Comparison of ENCODE assay signal across 8 mouse cellular contexts in the genomic region with DNA sequence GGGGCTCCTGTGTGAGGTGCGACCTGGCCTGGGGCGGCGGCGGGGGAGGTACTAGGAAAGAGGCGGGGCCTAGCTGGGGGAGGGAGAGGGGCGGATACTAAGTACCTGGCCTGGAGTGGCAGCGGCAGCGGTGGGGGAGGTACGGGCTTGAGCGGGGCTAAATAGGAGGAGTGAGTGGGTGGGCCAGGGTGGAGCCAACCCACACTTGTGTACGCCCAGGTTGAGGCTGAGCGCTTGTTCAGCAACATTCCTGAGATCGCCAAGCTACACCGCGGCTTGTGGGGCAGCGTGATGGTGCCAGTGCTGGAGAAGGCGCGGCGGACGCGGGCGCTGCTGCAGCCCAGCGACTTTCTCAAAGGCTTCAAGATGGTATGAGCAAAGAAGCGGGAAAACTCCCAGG. TPM values are rescaled to one million over a fixed set of nuclear protein-coding genes. Genes with fewer than 3 reads are reported as not detected.
DNase-seq lines count a peak whose midpoint lies in the region; ATAC-seq and TF ChIP-seq lines count a peak whose summit lies in the region.

No protein-coding gene starts in this region.

- H3K9me3 ChIP-seq in hindbrain, embryonic 13.5 days = no peaks in the 10 kb centered on the region

- H3K4me3 ChIP-seq in hindbrain, embryonic 13.5 days = peak overlapping the region; percentile 36
- no peak overlapping the region for H3K4me3 ChIP-seq in myocyte

- ATAC-seq in hindbrain, embryonic 13.5 days (ENCODE audit: low FRiP score) = peak; percentile 47
- no peak for ATAC-seq in erythroid progenitor cell, adult 5-6 weeks (replicated peaks; ENCODE audit: low FRiP score, poor library complexity, severe bottlenecking)

- H3ac ChIP-seq in myocyte (ENCODE audit: control insufficient read depth, insufficient read length) = no peak overlapping the region

- peak overlapping the region; percentile 75 for H3K27ac ChIP-seq in hindbrain, embryonic 13.5 days

- peak; percentile 52 for DNase-seq in adrenal gland, adult 2 months
- DNase-seq in adrenal gland, postnatal 10 days = no peak
- DNase-seq in Muller cell, postnatal 12 days (ENCODE audit: inconsistent ontology term) = peak; percentile 59
- DNase-seq in liver = peak; percentile 89
- no peak for DNase-seq in gastrocnemius, adult 8-10 months (ENCODE audit: low spot score in 2 of 2)

- peaks cover 22% of the 10 kb centered on the region for H3K4me1 ChIP-seq in hindbrain, embryonic 13.5 days (replicated peaks)

- peaks cover 40% of the 10 kb centered on the region for H3K36me3 ChIP-seq in hindbrain, embryonic 13.5 days
- peaks cover 44% of the 10 kb centered on the region for H3K36me3 ChIP-seq in myocyte (ENCODE audit: control insufficient read depth, insufficient read depth)

- TF ChIP-seq POLR2A in myocyte (IDR thresholded peaks at IDR 0.05; ENCODE audit: insufficient read length, low read depth) = peak; percentile 22

- H3K27me3 ChIP-seq in hindbrain, embryonic 13.5 days = peaks cover 21% of the 10 kb centered on the region
- no peaks in the 10 kb centered on the region for H3K27me3 ChIP-seq in myocyte (ENCODE audit: control insufficient read depth, insufficient read depth, insufficient read length)

- peak overlapping the region; percentile 64 for H3K4me2 ChIP-seq in hindbrain, embryonic 13.5 days
- no peak overlapping the region for H3K4me2 ChIP-seq in myocyte (ENCODE audit: low read depth)

- H3K9ac ChIP-seq in hindbrain, embryonic 13.5 days = peak overlapping the region; percentile 60

- 2% methylated on average over 24 of the region's 24 CpGs for WGBS in hindbrain, embryonic 13.5 days

- H3K79me2 ChIP-seq in myocyte (ENCODE audit: control insufficient read depth, insufficient read depth) = peaks cover 5% of the 10 kb centered on the region

TF ChIP-seq in myocyte, 11 proteins besides CTCF, POLR2A, EP300 and RAD21:
- TF ChIP-seq MYOD1 (IDR thresholded peaks at IDR 0.05; ENCODE audit: control insufficient read depth in 1 of 3, insufficient read length in 2 of 3, low read depth in 2 of 3) = no peak
- no peak for TF ChIP-seq USF1 (IDR thresholded peaks at IDR 0.05; ENCODE audit: low read depth)

RNA-seq across cellular contexts. Expression of gene Tnfrsf25, which starts 8.2 kb away (rescaled TPM):
- total RNA-seq in adrenal gland, adult 2 months (2021) = 1 to 10 TPM in 1 of 2 experiments, under 1 TPM in 1; 0.79 to 1.3 TPM
- 2.5 TPM in 2 replicates for polyA plus RNA-seq in adrenal gland, adult 2 months (2012; rRNA removed)
- 1 to 10 TPM; 1.9 to 4.3 TPM for total RNA-seq in adrenal gland, postnatal 10 days (2021)
- 1.00 and 1.3 TPM in 2 replicates for polyA plus RNA-seq in hindbrain, embryonic 13.5 days (2015; fragmentation: Nextera tagmentation; extraction: Ambion mirVana)
- 4.0 TPM for polyA plus RNA-seq in myocyte (2012; fragmentation: generic; extraction: Trizol)
- not detected in 2 replicates for total RNA-seq in erythroid progenitor cell, adult 5-6 weeks (2015; ENCODE audit: low replicate concordance)
- total RNA-seq in erythroid progenitor cell, adult 5-6 weeks (2017; ENCODE audit: low replicate concordance) = 2.0 TPM in 1 of 2 replicates, not detected in the other
- under 1 TPM in 3 of 4 experiments, not detected in 1; 0.40 to 0.90 (median 0.85) TPM for total RNA-seq in gastrocnemius, adult 8-10 months (2022)

RNA-seq across cellular contexts. Expression of gene Plekhg5, which starts 35.2 kb away (rescaled TPM):
- total RNA-seq in adrenal gland, adult 2 months (2021) = 10 to 100 TPM in 1 of 2 experiments, 1 to 10 TPM in 1; 7.4 to 15.5 TPM
- polyA plus RNA-seq in adrenal gland, adult 2 months (2012; rRNA removed) = 21.9 and 30.7 TPM in 2 replicates
- total RNA-seq in adrenal gland, postnatal 10 days (2021) = 10 to 100 TPM; 17.1 to 20.1 TPM
- 10.2 and 10.9 TPM in 2 replicates for polyA plus RNA-seq in hindbrain, embryonic 13.5 days (2015; fragmentation: Nextera tagmentation; extraction: Ambion mirVana)
- polyA plus RNA-seq in myocyte (2012; fragmentation: generic; extraction: Trizol) = 65.8 TPM
- total RNA-seq in erythroid progenitor cell, adult 5-6 weeks (2015; ENCODE audit: low replicate concordance) = 1.7 and 2.9 TPM in 2 replicates
- 3.5 and 5.3 TPM in 2 replicates for total RNA-seq in erythroid progenitor cell, adult 5-6 weeks (2017; ENCODE audit: low replicate concordance)
- 1 to 10 TPM; 5.2 to 6.1 (median 5.8) TPM for total RNA-seq in gastrocnemius, adult 8-10 months (2022)

RNA-seq across cellular contexts. Expression of gene Espn, which starts 44.7 kb away (rescaled TPM):
- 1 to 10 TPM; 1.7 to 2.3 TPM for total RNA-seq in adrenal gland, adult 2 months (2021)
- polyA plus RNA-seq in adrenal gland, adult 2 months (2012; rRNA removed) = 8.3 and 10.4 TPM in 2 replicates
- 1 to 10 TPM; 1.2 to 1.3 TPM for total RNA-seq in adrenal gland, postnatal 10 days (2021)
- polyA plus RNA-seq in hindbrain, embryonic 13.5 days (2015; fragmentation: Nextera tagmentation; extraction: Ambion mirVana) = 0.09 and 0.22 TPM in 2 replicates
- polyA plus RNA-seq in myocyte (2012; fragmentation: generic; extraction: Trizol) = 0.65 TPM
- 0.72 TPM in 1 of 2 replicates, not detected in the other for total RNA-seq in erythroid progenitor cell, adult 5-6 weeks (2015; ENCODE audit: low replicate concordance)
- total RNA-seq in erythroid progenitor cell, adult 5-6 weeks (2017; ENCODE audit: low replicate concordance) = not detected in 2 replicates
- under 1 TPM; 0.11 to 0.48 (median 0.28) TPM for total RNA-seq in gastrocnemius, adult 8-10 months (2022)

RNA-seq across cellular contexts. Expression of gene Hes2, which starts 51.2 kb away (rescaled TPM):
- not detected for total RNA-seq in adrenal gland, adult 2 months (2021)
- polyA plus RNA-seq in adrenal gland, adult 2 months (2012; rRNA removed) = 0.57 TPM in 1 of 2 replicates, not detected in the other
- not detected for total RNA-seq in adrenal gland, postnatal 10 days (2021)
- polyA plus RNA-seq in hindbrain, embryonic 13.5 days (2015; fragmentation: Nextera tagmentation; extraction: Ambion mirVana) = 0.34 and 1.8 TPM in 2 replicates
- not detected for polyA plus RNA-seq in myocyte (2012; fragmentation: generic; extraction: Trizol)
- not detected in 2 replicates for total RNA-seq in erythroid progenitor cell, adult 5-6 weeks (2015; ENCODE audit: low replicate concordance)
- total RNA-seq in erythroid progenitor cell, adult 5-6 weeks (2017; ENCODE audit: low replicate concordance) = not detected in 2 replicates
- not detected for total RNA-seq in gastrocnemius, adult 8-10 months (2022)

Comparison
In these comparisons a context has a peak if more than half of its experiments do, and no peak if none do; other contexts are left out.
1. DNase-seq: peak in adrenal gland, adult 2 months (single experiment), Muller cell, postnatal 12 days (single experiment) and liver (single experiment); none in adrenal gland, postnatal 10 days (single experiment) and gastrocnemius, adult 8-10 months (0 of 2).